Mouse (Mus musculus): Measurements from ENCODE around the gene Kctd4.
A peak's percentile ranks its signal among the peaks of the same experiment; 100 is the strongest.

Kctd4 gene

GRCm38 (mm10) chr14:75989168-75989567, 34.4 kb downstream of the Kctd4 start:
- no peak for DNase-seq (ENCODE audit: low read depth, low spot score)

GRCm38 (mm10) chr14:75990936-75991335, 36.1 kb downstream of the Kctd4 start:
- no peak for DNase-seq (ENCODE audit: low read depth, low spot score)

- no peak for DNase-seq (ENCODE audit: low read depth, low spot score)
Observed at GRCm38 (mm10) chr14:75992371-75992770, 37.6 kb downstream of the Kctd4 start.

GRCm38 (mm10) chr14:75998082-75998481, 43.3 kb downstream of the Kctd4 start:
- no peak for DNase-seq (ENCODE audit: low read depth, low spot score)

GRCm38 (mm10) chr14:76001781-76002180, 47.0 kb downstream of the Kctd4 start:
- DNase-seq (ENCODE audit: low read depth, low spot score), result no peak

GRCm38 (mm10) chr14:76005011-76005410, 50.2 kb downstream of the Kctd4 start:
- DNase-seq (ENCODE audit: low read depth, low spot score), result peak; percentile 43

GRCm38 (mm10) chr14:76008174-76008573, 53.4 kb downstream of the Kctd4 start:
- no peak for DNase-seq (ENCODE audit: low read depth, low spot score)

- DNase-seq (ENCODE audit: low read depth, low spot score), result peak; percentile 57
Observed at GRCm38 (mm10) chr14:76009185-76009584, 54.4 kb downstream of the Kctd4 start.

- DNase-seq (ENCODE audit: low read depth, low spot score), result peak; percentile 91
Observed at GRCm38 (mm10) chr14:76010102-76011061, 55.6 kb downstream of the Kctd4 start, which contains the start of gene Gtf2f2. Gene Gtf2f2 (minus strand): TSS chr14:76010865.

- no peak for DNase-seq (ENCODE audit: low read depth, low spot score)
Observed at GRCm38 (mm10) chr14:76011062-76011457, 56.3 kb downstream of the Kctd4 start.

- no peak for DNase-seq (ENCODE audit: low read depth, low spot score)
Observed at GRCm38 (mm10) chr14:76014331-76014730, 59.5 kb downstream of the Kctd4 start.
